Mouse (Mus musculus) fibroblast of lung, adult 2 months (primary cell): Measurements from ENCODE around the gene Clec1a.
"Not testable (repeated sequence)": the region's sequence is repeated elsewhere in the genome, so short reads cannot be mapped to it uniquely, and the experiment has no call there.

Source experiments
- DNase-seq: peaks from one replicate; pipeline ENCODE4 v3.0.0-alpha.2; 2011; ENCODE audit warnings: low read depth

Gene Clec1a

DNA sequence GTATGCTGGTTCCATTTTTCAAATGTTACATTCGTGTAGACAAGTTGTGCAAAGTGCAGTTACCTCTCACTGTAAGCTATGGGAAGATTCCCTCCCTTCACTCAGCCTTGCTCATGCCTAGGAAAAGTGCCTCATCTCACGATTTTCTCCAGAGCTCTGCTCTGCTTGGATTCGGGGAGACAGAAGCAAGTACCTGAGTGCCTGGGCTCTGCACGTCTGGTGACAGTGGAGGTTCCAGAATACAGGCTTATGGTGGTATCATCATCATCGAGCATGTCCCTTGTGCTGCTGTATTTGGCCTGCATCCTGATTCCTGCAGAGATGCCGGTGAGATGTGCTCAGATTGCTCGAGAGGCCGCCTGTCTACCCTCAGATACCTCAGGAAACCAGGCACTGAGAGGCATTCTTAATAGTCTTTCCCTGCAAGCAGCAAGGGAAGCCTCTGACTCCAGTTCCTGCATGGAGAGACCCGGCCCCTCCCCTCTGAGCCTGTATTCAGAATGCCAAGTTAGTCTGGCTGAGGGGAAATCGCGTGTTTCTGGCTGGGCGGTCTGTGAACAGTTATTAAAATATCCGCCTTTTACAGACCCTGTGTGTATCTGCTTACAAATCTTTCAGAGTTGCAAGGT is at the start of gene Clec1a:
TSS of gene Clec1a (minus strand) at position 590 of the 629 bp plus-strand sequence.
- no peak for DNase-seq

DNA sequence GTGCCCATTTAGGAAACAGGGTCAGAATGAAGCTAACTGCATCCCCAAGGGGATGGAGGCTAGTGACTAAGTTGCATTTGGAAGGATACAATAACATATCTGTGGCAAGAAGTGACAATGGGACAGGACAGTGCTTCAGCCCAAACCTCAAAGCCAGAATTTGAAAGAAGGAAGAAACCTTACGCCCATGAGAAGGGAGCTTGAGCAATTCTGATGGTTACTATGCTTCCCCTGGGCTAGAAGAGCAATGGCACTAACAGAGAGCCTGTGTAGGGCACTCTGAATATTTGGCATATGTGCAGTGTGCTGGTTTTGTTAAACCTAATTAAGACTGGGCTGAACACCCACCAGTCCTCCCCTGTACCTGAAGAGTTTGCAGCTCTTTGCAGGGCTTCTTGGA is 47.7 kb upstream of the Clec1a start:
- DNase-seq, result not testable (repeated sequence)

DNA sequence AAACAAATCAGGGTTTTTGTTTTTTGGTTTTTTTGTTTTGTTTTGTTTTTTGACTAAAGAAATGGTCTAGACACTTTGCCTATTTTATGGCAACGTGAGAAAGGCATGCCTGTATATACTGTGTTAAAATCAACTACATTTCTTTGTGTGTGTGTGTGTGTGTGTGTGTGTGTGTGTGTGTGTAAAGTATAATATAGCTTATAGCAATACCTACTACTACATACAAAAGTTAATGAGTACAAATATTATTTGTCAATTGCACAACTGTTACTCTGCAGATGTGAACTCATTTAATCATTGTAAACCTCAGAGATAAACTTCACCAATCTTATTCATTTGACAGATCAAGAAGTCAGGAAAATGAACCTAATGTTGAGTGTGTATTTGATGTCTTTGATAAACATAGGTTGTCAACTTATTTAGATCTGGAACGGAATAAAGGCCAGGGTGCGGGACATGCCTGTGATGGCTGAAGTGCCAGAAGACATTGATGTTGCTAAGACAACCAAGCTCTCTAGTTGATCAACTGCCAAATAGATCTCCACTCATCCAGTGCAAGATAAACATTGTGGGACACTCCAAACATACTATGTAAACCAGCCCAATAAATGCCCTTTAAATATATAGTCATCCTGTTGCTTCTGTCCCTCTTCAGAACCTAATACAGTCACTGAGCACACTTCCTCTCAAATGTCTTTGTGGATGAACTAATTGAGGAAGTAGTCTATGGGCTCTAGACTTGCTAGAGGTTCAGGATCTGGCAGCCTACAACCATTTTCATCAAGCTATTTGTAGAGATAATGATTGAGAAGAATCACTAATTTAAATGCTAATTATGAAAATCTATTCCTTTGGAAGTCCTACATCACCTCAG is 45.8 kb upstream of the Clec1a start:
- DNase-seq, result no peak

DNA sequence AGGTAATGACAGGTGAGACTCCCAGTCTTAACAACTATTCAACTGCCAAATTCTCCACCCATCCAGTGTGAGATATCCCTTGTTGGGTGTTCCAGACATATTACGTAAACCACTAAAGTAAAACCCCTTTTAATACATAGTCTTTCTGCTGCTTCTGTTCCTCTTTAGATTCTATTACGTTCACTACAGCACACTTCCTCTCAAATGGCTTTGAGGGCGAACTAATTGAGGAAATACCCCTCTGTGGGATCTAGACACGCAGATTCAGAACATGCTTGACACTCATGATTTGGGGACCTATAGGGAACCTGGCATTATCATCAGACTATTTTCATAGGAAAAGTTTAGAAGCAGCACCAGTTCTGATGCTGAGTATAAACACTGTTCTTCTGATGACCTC is 43.1 kb upstream of the Clec1a start:
- no peak for DNase-seq

DNA sequence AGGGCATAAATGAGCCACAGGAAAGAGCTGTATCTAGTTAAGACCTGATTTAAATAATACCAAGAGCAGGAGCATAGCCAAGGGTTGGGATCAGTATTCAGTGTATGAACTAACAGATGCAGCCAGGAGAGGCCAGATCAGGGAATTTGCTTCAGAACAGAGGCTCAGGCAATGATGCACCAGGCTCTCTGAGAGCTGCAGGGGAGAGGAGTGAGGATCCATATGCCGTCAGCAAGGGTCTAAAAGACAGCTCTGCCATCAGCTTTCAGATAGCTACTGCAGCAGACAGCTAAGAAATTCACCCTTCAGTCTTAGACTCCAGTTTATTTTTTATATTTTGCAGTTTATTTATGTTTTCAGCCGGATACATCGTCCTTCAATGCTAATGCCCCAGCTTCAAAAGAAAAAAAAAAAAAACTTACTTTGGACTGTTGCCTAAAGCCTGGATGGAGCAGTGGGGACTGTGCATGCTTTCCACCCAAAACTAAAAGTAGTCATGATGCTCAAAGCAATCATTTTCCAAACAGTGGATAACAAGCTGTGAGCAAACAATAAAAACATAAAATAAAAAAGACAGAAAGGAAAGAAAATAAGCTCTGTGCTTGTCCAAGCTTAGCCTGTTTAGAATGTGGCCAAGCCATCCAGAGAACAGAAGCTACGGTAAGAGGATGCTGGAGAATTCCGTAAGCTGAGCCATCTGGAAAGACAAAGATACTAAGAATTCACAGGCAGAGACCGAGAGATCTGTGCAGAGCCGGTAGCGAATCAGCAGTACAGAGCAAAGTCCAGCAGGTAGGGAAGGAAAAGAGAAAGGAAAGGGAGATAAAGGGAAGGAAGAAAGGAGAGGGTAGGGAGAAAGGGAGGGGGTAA is 28.5 kb upstream of the Clec1a start:
- DNase-seq, result no peak

DNA sequence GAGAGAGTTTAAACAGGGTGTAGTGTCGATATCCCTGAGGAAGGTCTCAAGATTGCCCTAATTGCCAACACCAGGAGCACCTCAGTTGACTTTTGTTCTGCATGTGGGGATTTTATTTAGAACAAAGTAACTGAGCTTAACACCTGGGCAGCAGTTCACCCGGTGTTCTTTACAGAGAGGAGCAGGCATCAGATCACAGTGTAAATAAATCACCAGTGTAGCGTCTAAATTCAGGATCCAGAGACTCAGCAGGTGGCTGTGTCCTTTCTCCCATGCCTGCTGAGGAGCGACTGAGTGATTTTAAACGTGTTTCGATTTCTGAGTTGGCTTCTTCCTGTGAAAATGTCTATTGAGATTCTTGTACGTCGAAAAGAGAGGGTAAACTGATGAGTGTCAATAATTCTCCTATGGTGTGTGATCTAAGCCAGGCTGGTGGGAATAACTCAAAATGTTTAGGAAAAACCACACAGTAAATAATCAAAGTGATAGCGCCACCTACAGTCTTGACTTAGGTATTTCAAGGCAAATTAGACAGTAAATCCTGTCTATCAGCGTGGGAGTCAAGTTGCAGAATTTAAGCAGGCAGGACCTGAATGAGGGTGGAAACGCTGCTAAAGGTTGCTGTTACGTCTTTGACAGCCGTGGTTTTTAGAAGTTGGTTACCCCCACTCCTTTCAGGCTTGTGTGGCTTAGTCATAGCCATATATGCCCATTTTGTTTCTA is 24.8 kb upstream of the Clec1a start:
- DNase-seq, result no peak

DNA sequence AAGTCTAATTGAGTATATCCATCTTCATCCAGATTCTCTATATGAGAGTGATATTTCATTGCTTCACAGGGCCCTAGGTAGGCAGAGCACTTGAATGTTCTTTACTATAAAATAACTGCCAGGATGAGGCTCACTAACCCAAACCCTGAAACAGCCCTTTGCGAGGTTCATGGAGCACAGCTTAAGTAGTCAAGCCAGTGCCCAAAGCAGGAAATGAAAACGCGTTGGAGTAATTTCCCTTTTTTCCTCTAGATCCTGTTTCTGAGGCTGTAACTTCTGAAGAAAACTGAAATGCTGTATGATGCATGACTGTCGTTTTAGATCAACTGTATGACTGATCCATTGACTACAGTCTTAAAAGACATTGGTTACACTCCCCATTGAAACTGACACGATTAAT is 20.8 kb upstream of the Clec1a start:
- no peak for DNase-seq

DNA sequence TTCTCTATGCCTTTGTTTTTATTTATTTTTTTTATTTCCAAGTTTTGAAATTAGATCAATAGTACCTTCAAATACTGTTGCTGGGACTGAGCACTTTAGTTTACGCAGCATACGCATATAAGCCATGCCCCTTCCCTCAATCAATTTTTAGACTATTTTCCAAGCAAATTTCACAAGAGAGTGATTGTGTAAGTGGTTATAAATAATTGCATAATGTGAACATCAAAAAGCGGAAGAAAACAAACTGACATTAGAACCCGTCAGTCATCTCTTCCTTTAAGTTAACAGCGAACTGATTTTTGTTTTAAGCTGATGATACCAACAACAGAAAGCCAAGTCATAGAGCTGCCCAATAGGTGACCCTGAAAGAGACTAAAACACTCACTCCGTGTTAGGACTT is 19.6 kb upstream of the Clec1a start:
- no peak for DNase-seq

DNA sequence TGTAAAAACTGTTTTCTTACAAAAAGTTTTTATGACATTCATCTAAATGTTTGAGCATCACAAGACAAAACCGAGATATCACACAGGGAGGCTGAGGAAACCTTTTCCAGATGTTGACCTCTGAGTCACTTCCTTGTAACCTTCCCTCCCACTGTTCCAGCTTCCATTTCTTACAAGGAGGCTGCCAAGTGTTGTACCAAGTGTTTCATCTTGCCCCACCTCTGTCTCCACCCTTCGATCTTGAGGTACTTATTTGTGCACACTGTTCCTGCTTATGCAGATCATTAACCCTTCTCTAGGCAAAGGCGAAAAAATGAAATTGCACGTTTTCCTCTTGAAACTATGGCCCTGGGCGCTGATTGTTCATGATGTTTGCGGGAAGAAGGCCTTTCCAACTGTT is 2.1 kb downstream of the Clec1a start:
- DNase-seq, result no peak

DNA sequence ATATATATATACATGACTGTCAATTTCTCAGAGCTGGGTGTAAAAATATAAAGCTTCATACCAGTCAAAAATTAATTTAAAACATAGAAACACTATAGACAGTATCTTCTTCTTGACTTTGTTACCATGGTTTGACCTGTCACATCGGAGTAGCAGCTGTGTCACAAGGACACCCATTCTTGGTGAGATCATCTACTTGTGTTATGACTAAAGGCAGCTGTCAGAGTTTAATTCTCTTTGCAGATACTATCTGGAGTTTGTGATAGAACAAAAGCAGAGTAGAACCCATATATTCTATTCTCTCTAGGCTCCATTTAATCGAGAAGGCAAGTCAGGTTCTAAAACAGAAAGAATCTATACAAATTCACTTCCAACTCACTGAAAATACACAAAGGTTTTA is 13.8 kb downstream of the Clec1a start:
- no peak for DNase-seq

DNA sequence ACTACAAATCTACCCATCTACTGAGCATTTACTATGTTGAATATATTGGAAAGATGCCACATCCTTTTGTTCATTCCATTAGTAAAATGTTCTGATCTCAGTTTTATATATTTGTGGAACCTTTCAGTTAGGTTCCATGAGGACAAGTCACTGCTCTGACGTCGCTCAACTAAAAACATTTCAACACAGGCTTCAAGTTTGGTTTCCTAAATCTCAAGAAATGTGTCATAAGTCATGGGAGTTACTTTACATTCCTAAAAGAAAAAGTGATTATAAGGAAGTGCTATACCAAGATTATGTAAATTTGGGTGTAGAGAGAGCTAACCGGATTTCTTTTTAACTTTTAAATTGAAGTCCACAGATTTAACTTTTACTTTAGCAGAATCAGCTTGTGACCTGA is 15.8 kb downstream of the Clec1a start:
- DNase-seq, result no peak

DNA sequence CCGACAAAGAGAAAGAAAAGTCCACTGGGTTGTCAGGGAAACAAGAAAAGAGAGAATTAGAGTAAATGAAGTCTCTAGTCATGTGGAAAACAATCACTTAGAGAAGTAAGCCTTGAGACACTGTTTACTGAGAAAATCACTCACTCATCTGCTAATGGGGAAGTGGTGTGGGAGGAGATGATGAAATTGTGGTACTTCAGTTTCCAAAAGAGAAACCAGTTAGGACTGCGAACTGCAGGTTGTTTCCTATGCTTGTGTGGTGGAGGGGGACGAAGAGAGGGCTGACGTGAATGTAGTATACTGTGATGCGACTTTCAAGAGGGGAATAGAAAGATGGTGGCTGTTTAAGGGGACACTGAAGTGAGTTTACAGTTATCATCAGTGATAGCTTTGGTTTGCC is 17.6 kb downstream of the Clec1a start:
- no peak for DNase-seq

DNA sequence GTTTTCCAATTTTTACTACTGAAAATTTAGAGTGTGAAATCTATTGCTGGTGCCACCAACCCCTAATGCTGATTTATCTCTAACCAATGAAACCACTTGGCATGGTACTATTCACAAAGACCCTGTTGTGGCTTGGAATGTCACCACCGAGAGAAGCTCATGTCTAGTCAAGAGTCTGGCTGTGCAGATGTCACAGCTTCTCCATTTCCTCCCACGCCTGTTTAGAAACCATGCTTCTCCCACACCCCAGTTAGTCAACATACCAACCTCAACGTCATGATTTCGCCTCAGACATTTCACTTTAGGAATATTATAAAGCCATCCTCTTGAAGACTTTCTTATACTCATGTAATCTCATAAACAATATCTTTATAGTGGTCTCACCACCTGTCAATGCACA is 24.5 kb downstream of the Clec1a start:
- no peak for DNase-seq

DNA sequence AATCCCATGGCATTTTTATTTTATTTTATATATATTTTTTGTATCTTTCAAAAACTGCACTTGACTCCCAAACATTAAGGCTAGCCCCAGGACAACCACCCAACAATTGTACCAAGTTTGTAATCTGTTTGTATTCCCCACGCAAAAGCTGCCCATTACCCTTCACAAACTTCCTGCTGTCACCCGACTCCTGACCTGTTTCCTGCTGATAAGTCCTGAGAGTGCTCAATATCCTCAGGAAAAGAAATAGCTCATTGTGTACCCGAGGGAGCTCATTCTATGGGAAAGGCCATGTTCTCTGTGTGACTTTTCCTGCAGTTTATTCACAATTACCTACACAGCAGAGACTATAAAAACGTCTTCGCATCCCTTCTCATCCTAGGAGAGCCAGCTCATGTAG is 26.0 kb downstream of the Clec1a start:
- DNase-seq, result no peak

DNA sequence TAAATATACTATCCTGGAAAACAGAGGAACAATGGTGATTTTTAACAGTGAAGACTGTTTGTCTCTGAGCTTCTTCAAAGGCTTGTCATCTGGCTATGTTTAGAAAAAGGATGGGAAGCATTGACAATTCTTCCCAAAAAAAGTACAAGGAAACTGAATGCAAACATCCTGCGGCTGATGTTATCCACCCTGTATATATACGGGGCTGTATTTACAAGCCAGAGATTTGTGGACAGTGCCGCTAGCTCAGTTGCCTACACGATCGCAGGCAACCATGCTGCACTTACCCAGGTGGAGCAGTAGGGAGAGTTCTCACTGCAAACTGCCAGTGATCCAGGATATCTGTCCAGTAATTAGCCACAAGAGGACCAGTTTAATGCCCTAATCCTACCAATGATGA is 26.6 kb downstream of the Clec1a start:
- no peak for DNase-seq

DNA sequence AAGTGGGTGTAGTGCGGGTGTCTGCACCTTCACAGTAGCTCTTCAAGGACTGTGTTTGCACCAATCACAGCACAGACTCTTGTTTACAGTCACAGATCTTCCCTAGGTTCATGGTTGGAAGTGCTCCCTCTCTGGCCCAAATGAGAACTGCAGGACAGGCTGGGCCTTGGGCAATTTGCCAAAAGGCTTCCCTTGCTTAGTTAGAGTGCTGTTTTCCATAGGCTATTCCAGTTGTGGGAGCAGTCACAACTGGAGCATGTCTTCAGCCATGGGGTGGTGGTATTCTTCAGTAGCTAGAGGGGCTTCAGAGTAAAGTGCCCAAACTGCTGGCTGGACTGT is 28.1 kb downstream of the Clec1a start:
- DNase-seq, result no peak

DNA sequence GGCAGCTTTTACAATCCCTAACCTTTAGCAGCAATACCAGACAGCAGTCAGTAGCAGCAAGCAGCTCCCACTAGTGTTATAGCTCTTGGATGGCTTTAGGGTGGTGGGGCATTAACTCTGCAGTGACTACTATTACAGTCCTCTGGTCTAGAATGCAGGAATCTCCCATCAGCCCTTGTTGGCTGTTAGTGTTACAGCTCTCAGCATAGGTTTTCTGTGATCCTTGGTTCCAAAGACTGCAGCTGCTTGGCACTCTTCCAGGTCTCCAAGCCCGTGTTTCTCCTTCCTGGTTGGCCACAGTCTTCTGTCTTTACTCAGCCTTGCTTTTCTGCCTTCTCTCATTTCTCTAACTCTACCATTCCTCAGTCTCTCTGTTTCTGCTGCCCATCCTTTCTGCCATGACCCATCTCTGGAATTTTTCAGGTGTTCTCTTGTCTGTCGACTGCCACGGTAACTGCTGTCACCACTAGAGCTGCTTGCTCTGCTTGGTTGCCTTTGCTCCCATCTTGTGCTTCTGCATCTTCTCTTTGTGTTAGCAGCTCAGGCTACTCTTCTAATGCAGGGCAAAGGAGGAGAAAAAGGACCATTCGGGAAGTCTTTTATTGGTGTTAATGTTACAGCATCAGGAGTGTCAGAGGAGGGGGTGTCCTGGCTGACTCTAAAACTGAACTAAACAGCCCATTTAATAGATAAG is 28.6 kb downstream of the Clec1a start:
- DNase-seq, result no peak

DNA sequence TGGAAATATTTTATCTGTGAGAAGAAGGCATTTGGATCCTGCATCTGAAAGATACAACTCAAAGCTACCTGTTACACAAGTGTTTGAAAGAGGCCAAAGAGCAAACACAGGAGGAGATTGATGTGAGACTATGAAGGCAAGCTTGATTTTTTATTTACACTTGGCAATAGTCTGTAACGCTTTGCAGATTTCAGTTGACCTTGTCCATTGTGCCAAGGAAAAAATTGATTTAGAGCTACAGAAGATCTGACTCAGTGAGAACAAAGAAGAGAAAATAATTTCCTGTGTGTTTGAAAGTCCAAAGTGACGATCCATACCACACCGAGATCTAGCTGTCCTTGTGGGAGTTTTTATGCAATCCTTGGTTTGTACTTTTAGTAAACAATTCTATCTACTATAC is 29.5 kb downstream of the Clec1a start:
- no peak for DNase-seq

DNA sequence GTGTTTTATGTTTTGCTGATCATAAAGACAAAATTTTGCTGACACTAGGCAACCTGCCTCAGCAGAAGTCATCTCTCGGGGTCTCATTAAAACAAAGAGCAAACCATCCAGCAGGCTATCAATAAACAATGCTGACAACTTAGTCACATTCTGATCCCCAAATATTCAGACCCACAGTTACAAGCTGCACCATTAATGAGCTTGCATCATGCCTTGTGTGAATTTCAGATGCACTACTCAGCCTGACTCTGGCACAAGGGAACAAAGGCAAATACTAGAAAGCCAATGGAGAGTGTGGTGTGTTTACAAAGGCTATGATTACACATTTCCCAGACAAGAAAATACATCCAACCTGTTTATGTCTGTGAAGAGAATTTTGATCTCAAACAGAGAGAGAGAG is 37.6 kb downstream of the Clec1a start:
- DNase-seq, result no peak

DNA sequence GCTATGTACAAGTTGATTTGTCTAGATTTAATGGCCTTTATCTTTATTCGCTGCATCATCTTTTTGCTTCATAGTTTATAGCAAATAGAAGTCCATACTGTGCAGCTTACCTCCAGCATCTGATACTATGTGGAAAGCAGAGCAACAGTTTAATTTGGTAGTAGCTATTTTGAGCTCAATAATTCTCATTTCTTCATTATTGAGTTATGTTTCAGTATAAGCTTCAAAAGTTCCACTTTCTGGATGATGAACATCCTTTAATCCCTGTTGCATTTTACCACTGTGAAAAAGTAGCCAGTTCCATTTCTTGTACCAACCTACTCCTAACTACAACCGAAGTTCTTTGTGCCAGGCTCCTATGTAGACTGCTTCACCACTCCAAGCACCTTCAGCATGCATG is 43.2 kb downstream of the Clec1a start, which contains the start of gene Clec9a:
TSS of gene Clec9a (plus strand) at position 301 of the 400 bp plus-strand sequence.
- no peak for DNase-seq

DNA sequence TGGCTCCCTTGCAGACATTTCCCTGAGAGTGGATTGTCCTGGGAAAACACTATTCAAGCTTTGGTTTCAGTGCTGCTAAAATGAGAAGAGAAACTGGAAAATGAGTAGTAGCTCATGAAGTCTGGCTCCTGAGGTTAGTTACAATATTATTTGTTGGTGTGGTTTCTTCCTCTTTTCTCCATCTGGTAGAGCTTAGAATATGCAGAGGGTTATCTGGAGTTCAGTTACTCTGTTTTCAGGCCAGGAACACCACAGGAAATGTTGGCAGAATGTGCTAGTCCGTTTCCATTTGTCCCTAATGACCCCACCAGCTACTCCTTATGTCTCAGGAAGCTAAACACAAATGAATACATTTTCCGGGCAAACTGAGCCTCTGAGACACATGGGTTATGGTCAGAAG is 44.5 kb downstream of the Clec1a start:
- no peak for DNase-seq

DNA sequence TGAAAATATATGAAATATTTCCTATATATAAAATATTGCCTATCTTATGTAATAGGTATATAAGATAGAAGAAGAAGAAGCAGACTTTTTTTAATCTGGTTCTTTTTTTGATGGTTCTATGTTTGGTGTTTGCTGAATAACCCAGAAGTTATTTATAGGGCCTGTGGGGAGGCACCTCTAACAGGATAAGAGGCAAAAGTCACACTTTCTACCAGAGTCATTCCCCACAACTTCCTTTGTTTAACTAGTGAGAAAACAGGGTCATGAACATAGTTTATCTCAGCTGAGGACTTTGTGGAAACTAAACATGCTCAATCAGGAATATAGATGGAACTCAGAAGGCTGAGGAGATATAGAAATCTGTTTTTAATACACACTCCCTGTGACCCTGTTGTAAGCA is 45.8 kb downstream of the Clec1a start:
- DNase-seq, result no peak
